Mouse (Mus musculus): ENCODE results near the gene Nadsyn1. TPM values are rescaled to one million over a fixed set of nuclear protein-coding genes. Genes with fewer than 3 reads are reported as not detected.
A peak's percentile ranks its signal among the peaks of the same experiment; 100 is the strongest.

The Nadsyn1 gene
- polyA plus RNA-seq, 1 experiment from 2014 or later: 9.2 TPM

DNA sequence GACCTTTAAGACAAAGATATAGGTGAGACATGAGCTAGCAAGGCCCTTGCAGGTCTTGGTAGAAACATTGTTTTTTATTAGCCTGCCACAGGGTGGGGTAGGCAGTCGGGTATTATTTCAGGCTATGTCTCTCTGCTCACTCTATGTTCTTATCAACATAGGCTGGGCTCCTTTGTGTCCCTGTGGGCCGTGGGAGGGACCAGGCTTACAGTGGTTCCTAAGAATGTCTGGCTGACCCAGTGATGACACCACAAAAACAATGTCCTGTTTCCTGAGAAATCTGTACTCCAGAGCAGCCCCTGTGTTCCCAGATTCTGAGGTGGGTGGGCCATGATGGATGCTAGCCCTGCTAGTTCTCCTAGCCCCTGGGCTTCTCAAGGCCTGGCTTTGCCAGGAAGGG, 45.3 kb downstream of the Nadsyn1 start:
- Histone ChIP-seq H3K27ac (replicated peaks) (no peak overlapping the region), H3K9ac (ENCODE audit: low read length) (no peak overlapping the region), H3K4me1 (replicated peaks; ENCODE audit: control insufficient read depth, insufficient read depth) (no peaks in the 10 kb centered on the region), H3K9me3 (ENCODE audit: control insufficient read depth, low read length) (no peaks in the 10 kb centered on the region), H3K4me3 (ENCODE audit: low read depth, low read length) (no peak overlapping the region), H3K4me2 (replicated peaks; ENCODE audit: low read depth) (no peak overlapping the region), H3K27me3 (ENCODE audit: control insufficient read depth, insufficient read depth, low read length) (no peaks in the 10 kb centered on the region), H3K36me3 (ENCODE audit: control insufficient read depth, insufficient read depth, low read length) (no peaks in the 10 kb centered on the region)
- 31% methylated on average over 2 of the region's 2 CpGs for WGBS
- ATAC-seq (ENCODE audit: low FRiP score, low TSS enrichment) (no peak), DNase-seq (ENCODE audit: low spot score) (no peak)
- TF ChIP-seq CTCF (IDR thresholded peaks at IDR 0.05; ENCODE audit: low read depth) (no peak), EP300 (optimal IDR thresholded peaks at IDR 0.05) (no peak)

DNA sequence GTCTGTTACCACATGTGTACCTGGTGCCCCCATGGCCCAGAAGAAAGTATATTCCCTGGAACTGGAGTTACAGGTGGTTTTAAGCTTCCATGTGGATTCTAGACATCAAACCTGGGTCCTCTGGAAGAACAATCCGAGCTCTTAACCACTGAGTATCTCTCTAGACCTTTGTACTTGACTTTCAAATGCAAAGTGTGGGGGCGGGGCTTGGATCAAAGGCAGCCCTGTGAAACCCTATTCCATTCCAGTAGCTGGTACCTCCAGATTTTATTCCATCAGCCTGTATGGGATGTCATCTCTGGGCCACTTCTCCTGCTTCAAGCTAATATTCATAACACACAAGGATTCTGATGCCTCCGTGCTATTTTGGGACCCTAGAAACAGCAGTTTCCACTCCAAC, 46.5 kb downstream of the Nadsyn1 start:
- Histone ChIP-seq H3K36me3 (ENCODE audit: control insufficient read depth, insufficient read depth, low read length) (no peaks in the 10 kb centered on the region), H3K27ac (replicated peaks) (no peak overlapping the region), H3K9me3 (ENCODE audit: control insufficient read depth, low read length) (no peaks in the 10 kb centered on the region), H3K4me2 (replicated peaks; ENCODE audit: low read depth) (no peak overlapping the region), H3K27me3 (ENCODE audit: control insufficient read depth, insufficient read depth, low read length) (no peaks in the 10 kb centered on the region), H3K4me1 (replicated peaks; ENCODE audit: control insufficient read depth, insufficient read depth) (no peaks in the 10 kb centered on the region), H3K4me3 (ENCODE audit: low read depth, low read length) (no peak overlapping the region), H3K9ac (ENCODE audit: low read length) (no peak overlapping the region)
- 31% methylated on average over 3 of the region's 3 CpGs for WGBS
- DNase-seq (ENCODE audit: low spot score) (peak; percentile 74), ATAC-seq (ENCODE audit: low FRiP score, low TSS enrichment) (no peak)
- no peak for TF ChIP-seq CTCF (IDR thresholded peaks at IDR 0.05; ENCODE audit: low read depth)
- no peak for TF ChIP-seq EP300 (optimal IDR thresholded peaks at IDR 0.05)

DNA sequence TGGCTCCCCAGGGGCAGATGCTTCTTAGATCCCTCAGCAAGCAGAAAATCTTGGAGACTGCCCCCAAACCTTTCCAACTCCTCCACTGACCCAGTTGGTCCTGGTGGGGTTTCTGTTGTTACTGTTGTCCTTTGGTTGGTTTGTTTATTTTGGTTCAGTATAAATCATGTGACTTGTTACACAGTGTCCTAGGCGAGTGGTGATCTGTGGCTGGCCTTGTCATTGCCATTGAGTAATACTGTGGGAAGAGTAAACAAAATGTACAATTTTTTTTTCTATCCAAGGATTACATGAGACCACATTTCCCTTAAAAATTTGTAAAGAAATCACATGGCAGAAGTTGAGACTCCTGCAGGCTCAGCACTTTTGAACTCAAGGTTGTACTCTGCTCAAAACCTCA, 53.2 kb downstream of the Nadsyn1 start:
- Histone ChIP-seq H3K9ac (ENCODE audit: low read length) (no peak overlapping the region), H3K4me3 (ENCODE audit: low read depth, low read length) (no peak overlapping the region), H3K27me3 (ENCODE audit: control insufficient read depth, insufficient read depth, low read length) (no peaks in the 10 kb centered on the region), H3K27ac (replicated peaks) (no peak overlapping the region), H3K4me1 (replicated peaks; ENCODE audit: control insufficient read depth, insufficient read depth) (no peaks in the 10 kb centered on the region; the same call in 1 of the 2 replicates), H3K9me3 (ENCODE audit: control insufficient read depth, low read length) (no peaks in the 10 kb centered on the region), H3K4me2 (replicated peaks; ENCODE audit: low read depth) (no peak overlapping the region), H3K36me3 (ENCODE audit: control insufficient read depth, insufficient read depth, low read length) (no peaks in the 10 kb centered on the region)
- no peak for DNase-seq (ENCODE audit: low spot score)
- TF ChIP-seq EP300 (optimal IDR thresholded peaks at IDR 0.05) (no peak), CTCF (IDR thresholded peaks at IDR 0.05; ENCODE audit: low read depth) (no peak)
- 10% methylated on average over 1 of the region's 1 CpGs for WGBS
- peak; percentile 66; the same call in 1 of the 2 replicates for ATAC-seq (ENCODE audit: low FRiP score, low TSS enrichment)

DNA sequence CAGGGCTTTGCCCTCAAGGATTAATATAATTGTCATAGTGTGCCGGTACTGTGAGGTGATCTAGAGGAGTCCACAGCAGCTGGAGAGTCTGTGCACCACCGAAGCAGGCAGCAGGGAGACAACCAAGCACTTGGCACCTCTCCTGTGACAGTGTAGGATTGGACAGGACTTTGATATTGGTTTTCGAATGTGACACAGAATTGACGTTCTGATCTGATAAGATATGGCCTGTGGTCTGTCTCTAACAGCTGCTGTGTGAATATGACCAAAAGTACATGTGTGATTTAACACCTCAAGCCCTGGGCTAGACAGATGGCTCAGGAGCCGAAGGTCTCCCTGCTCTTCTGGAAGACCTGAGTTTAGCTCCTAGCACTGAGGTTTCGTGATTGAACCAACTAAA, 54.4 kb downstream of the Nadsyn1 start:
- 66% methylated on average over 6 of the region's 6 CpGs for WGBS
- no peak for ATAC-seq (ENCODE audit: low FRiP score, low TSS enrichment)

DNA sequence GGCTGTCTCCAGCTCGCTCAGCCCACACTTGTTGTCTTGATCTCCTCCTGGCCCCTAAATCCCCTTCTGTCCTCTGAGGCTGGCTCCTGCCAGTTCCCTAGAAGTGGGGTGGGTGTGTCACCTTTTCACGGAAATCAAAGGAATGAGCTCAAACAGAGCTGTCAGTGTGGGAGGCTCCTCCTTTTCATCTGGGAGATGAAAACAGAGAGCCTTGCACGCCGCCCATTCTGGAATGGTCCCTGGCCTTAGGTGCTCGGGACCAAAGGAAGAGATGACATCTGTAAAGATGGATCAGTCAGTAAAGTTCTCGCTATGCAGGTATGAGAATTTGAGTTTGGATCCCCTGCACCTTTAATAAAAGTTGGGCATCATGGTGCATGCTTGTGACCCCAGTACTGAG, 55.8 kb downstream of the Nadsyn1 start, which contains the start of gene Mrgprg:
Gene Mrgprg, minus strand, starts transcription at position 101 of the 400 bp plus-strand sequence.
- TF ChIP-seq EP300 (optimal IDR thresholded peaks at IDR 0.05): no peak
- TF ChIP-seq CTCF (IDR thresholded peaks at IDR 0.05; ENCODE audit: low read depth): no peak
- H3K4me1 ChIP-seq (replicated peaks; ENCODE audit: control insufficient read depth, insufficient read depth): no peaks in the 10 kb centered on the region; the same call in 1 of the 2 replicates
- H3K27ac ChIP-seq (replicated peaks): no peak within 1 kb of the TSS
- 31% methylated on average over 6 of the region's 6 CpGs for WGBS
- H3K27me3 ChIP-seq (ENCODE audit: control insufficient read depth, insufficient read depth, low read length): no peaks in the 10 kb centered on the region
- ATAC-seq (ENCODE audit: low FRiP score, low TSS enrichment) (no peak), DNase-seq (ENCODE audit: low spot score) (no peak)
- H3K4me2 ChIP-seq (replicated peaks; ENCODE audit: low read depth): no peak within 1 kb of the TSS
- H3K36me3 ChIP-seq (ENCODE audit: control insufficient read depth, insufficient read depth, low read length): no peaks in the 10 kb centered on the region
- no peak within 1 kb of the TSS for H3K9ac ChIP-seq (ENCODE audit: low read length)
- H3K4me3 ChIP-seq (ENCODE audit: low read depth, low read length): no peak within 1 kb of the TSS
- H3K9me3 ChIP-seq (ENCODE audit: control insufficient read depth, low read length): no peaks in the 10 kb centered on the region

More for the DNA sequence above, 54.4 kb downstream of the Nadsyn1 start:
- Histone ChIP-seq H3K36me3 (ENCODE audit: control insufficient read depth, insufficient read depth, low read length) (no peaks in the 10 kb centered on the region), H3K4me2 (replicated peaks; ENCODE audit: low read depth) (no peak overlapping the region), H3K9me3 (ENCODE audit: control insufficient read depth, low read length) (no peaks in the 10 kb centered on the region), H3K27ac (replicated peaks) (no peak overlapping the region), H3K4me3 (ENCODE audit: low read depth, low read length) (no peak overlapping the region), H3K9ac (ENCODE audit: low read length) (no peak overlapping the region), H3K4me1 (replicated peaks; ENCODE audit: control insufficient read depth, insufficient read depth) (no peaks in the 10 kb centered on the region; the same call in 1 of the 2 replicates), H3K27me3 (ENCODE audit: control insufficient read depth, insufficient read depth, low read length) (no peaks in the 10 kb centered on the region)
- DNase-seq (ENCODE audit: low spot score): no peak
- no peak for TF ChIP-seq EP300 (optimal IDR thresholded peaks at IDR 0.05)
- TF ChIP-seq CTCF (IDR thresholded peaks at IDR 0.05; ENCODE audit: low read depth): no peak

DNA sequence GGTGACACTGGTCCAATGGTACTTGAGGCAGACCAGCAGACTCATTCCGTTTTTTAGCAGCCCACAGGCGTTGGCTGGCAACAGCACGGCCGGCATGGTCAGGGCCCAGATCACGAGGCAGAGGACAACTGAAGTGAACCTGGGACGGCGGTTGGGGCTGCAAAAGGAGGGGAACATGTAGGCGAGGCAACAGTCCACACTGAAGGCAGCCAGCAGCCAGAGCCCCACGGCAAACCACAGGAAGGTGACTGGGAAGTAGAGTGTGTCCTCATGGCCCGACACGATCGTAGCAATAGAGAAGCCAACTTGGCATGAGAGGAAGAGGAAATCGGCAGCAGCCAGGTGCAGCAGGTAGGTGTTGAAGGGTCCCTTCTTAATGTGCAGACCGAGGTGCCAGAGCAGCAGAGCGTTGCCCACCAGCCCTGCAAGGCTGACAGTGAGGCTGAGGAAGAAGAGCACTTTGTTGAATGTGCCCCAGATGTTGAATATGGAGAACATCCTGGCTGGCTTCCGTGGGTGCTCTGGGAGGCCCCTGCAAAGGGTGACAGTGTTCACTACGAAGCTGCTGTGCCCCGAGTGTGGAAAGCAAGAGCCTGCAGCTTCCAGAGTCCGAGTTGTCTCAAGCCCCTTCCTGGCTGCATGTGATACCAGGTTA, 57.6 kb downstream of the Nadsyn1 start:
- no peaks in the 10 kb centered on the region for H3K27me3 ChIP-seq (ENCODE audit: control insufficient read depth, insufficient read depth, low read length)
- H3K4me1 ChIP-seq (replicated peaks; ENCODE audit: control insufficient read depth, insufficient read depth): no peaks in the 10 kb centered on the region; the same call in 1 of the 2 replicates
- no peak for TF ChIP-seq EP300 (optimal IDR thresholded peaks at IDR 0.05)
- TF ChIP-seq CTCF (IDR thresholded peaks at IDR 0.05; ENCODE audit: low read depth): no peak
- 69% methylated on average over 19 of the region's 19 CpGs for WGBS
- H3K27ac ChIP-seq (replicated peaks): no peak overlapping the region
- ATAC-seq (ENCODE audit: low FRiP score, low TSS enrichment): no peak
- H3K9ac ChIP-seq (ENCODE audit: low read length): no peak overlapping the region
- DNase-seq (ENCODE audit: low spot score): no peak
- no peak overlapping the region for H3K4me3 ChIP-seq (ENCODE audit: low read depth, low read length)
- no peaks in the 10 kb centered on the region for H3K36me3 ChIP-seq (ENCODE audit: control insufficient read depth, insufficient read depth, low read length)
- H3K4me2 ChIP-seq (replicated peaks; ENCODE audit: low read depth): no peak overlapping the region
- H3K9me3 ChIP-seq (ENCODE audit: control insufficient read depth, low read length): no peaks in the 10 kb centered on the region
